Mouse (Mus musculus) liver, embryonic 18 days (tissue): ENCODE results near the gene Csnk1e. TPM values are rescaled to one million over a fixed set of nuclear protein-coding genes. Genes with fewer than 3 reads are reported as not detected.

ENCODE experiments used
- polyA plus RNA-seq: library from polyadenylated mRNA; depleted of rRNA; stranded (reverse); fragments of >200 nt; gene quantifications from 2 replicates; pipeline ENCODE4 v1.2.3, GENCODE M21; 2012; rRNA removed

The Csnk1e gene
- 12.5 and 15.1 TPM in 2 replicates for polyA plus RNA-seq

DNA sequence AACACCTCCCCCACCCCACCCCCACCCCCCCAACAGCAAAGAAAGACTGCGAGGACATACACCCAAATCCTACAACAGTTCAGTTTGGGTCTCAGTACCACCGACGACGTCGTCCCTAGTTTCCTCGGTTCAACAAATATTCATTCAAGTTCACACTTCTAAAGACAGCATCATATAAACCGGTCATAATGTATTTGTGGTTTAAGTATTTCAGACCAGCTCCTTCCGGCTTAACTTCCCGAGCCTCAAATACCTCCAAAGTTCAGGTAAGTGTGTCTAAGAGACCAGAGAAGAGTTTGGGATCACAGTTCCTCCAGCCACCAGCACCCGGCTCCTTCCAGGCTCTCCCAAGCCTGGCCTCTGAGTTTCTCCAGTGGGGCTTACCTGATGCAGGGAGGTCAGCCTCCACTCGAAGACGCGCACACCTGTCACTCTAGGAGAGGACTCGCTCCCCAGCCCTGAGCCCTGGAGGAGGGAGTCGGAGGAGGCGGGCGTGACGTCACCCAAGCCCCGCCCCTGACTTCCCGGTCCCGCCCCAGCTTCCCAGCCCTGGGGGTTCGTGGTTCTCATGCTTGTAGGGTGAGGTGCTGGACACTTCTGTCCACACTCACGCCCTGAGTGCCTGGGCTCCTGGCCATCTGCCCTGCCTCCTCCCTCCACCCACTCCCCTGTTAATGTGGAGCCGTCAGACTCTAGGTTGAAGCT lies at the start of gene Csnk1e:
Csnk1e (minus strand) TSS at position 461 of the 705 bp plus-strand sequence.

DNA sequence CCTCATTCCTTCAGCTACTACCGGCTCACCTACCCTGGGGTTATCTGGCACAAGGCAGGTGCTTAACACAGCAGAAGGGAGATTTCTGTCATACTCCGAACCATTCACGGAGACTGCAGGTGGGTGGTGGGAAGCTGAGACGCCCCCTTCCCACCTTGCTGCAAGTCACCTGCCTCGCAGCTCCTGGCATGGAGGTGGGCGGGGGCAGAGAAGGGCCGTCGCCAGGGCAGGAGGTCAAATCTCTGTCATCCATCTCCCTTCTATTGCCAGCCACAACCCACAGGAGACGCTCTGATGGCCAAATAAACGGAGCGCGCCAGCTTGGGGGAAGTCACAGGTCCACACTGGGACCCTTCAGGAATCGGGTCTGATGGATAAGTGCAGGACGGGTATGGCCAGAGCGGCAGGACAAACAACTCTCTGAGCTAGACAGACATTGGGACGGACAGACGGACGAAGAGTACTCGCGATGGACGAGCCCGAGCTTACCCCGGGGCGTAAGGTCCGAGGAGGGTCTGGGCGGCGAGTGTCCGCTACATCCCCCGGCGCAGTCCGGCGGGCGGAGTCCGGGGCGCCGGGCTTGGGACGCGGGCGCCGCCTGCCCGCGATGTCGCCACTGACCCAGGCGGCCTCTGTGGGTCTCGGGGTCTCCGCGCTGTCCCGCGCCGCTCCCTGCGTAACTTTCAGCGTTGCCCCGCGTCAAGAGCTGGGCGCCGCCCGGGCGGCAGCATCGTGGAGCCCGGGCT lies 49.5 kb upstream of the Csnk1e start, which contains the start of gene Kcnj4:
Kcnj4 (minus strand) TSS at position 535 of the 746 bp plus-strand sequence.

DNA sequence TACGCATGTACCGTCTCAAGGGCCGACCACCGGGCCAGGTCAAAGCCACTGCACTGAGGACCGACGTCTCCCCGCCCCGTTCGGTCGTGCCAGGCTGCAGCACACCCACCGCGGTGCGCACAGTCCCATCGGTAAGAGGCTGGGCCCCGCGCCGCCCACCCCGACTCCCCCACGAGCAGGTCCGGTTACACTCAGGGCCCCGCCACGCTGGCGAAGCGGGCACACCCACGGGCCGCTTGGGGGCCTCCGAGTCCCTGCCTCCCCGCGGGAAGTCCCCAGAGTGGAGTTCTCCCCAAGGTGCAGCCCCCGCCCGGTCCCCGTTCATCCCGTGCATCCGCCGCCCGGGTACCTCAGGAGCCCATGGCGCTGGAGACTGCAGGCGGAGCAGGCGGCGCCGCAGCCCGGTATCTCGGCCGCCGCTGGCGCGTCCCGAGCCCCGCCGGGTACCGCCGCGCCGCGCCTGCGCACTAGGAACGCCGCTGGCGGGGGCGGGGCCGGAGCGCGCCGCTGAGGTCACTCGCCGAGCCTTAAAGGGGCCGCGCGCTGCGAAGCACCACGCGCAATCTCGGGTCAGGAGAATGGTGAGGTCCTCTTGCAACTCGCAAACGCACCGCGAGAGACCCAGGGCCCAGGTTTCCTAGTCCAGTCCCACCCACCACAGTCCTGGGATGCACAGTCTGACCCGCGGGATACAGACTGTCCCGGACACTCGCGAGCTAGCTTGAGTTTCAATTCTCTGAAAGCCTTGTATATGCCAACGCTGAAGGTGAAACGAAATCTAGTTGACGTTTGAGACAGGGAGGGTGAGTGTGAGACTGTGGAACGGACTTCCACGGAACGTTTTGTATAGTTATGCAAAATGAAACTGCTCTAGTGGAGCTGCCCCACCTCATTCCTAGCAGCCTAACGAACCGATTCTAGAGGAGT lies 52.3 kb downstream of the Csnk1e start, which contains the start of gene Tmem184b:
Tmem184b (minus strand) TSS at position 734 of the 927 bp plus-strand sequence.

Other genes with a start within 250 kb of the Csnk1e start
- gene Pick1, start 226.4 kb downstream of the Csnk1e start, polyA plus RNA-seq, result 22.5 and 27.9 TPM in 2 replicates
- gene Gm49486, start 226.2 kb downstream of the Csnk1e start, polyA plus RNA-seq, result 0.17 and 0.19 TPM in 2 replicates
- gene Slc16a8, start 200.8 kb downstream of the Csnk1e start, polyA plus RNA-seq, result 0.01 and 0.02 TPM in 2 replicates
- gene Baiap2l2, start 170.0 kb downstream of the Csnk1e start, polyA plus RNA-seq, result 4.3 and 4.9 TPM in 2 replicates
- gene Pla2g6, start 127.2 kb downstream of the Csnk1e start, polyA plus RNA-seq, result 22.0 and 25.6 TPM in 2 replicates
- gene Maff, start 108.9 kb downstream of the Csnk1e start, polyA plus RNA-seq, result 15.1 and 22.6 TPM in 2 replicates
- gene Tmem184b, start 52.0 kb downstream of the Csnk1e start, polyA plus RNA-seq, result 10.3 and 11.8 TPM in 2 replicates
- gene Kcnj4, start 49.7 kb upstream of the Csnk1e start, polyA plus RNA-seq, result not detected in 2 replicates
- gene Kdelr3, start 60.8 kb upstream of the Csnk1e start, polyA plus RNA-seq, result 4.4 and 5.1 TPM in 2 replicates
- gene Ddx17, start 91.2 kb upstream of the Csnk1e start, polyA plus RNA-seq, result 115 and 130 TPM in 2 replicates
- gene Dmc1, start 149.5 kb upstream of the Csnk1e start, polyA plus RNA-seq, result 0.26 and 0.46 TPM in 2 replicates
- 0.47 and 0.53 TPM in 2 replicates for gene Fam227a, start 203.4 kb upstream of the Csnk1e start, polyA plus RNA-seq
- 3.8 and 4.5 TPM in 2 replicates for gene Cby1, start 203.6 kb upstream of the Csnk1e start, polyA plus RNA-seq
- gene Tomm22, start 215.3 kb upstream of the Csnk1e start, polyA plus RNA-seq, result 55.2 and 55.6 TPM in 2 replicates
- 22.9 and 24.2 TPM in 2 replicates for gene Josd1, start 232.4 kb upstream of the Csnk1e start, polyA plus RNA-seq
- gene Gtpbp1, start 235.3 kb upstream of the Csnk1e start, polyA plus RNA-seq, result 12.5 and 14.7 TPM in 2 replicates